Mouse (Mus musculus) kidney, adult 2 months (tissue): Measurements from ENCODE around the gene Ttc41. TPM values are rescaled to one million over a fixed set of nuclear protein-coding genes. Genes with fewer than 3 reads are reported as not detected.

Experiments
- DNase-seq: peaks from one replicate; pipeline ENCODE4 v3.0.0; 2021
- H3K27ac ChIP-seq: fragments of 200-500 bp; 2 replicates; pipeline ENCODE4 v1.5.1; 2012; ENCODE audit warnings: low read depth, low read length, control low read depth, inconsistent platforms; ENCODE audit not compliant: insufficient read depth
- H3K27me3 ChIP-seq: fragments of 200-500 bp; replicated peaks from 2 replicates; pipeline ENCODE4 v1.6.1; 2012; ENCODE audit warnings: mild to moderate bottlenecking, moderate library complexity, low read length, inconsistent platforms; ENCODE audit not compliant: control insufficient read depth, insufficient read depth
- H3K36me3 ChIP-seq: fragments of 200-500 bp; 2 replicates; pipeline ENCODE4 v1.6.1; 2012; ENCODE audit warnings: mild to moderate bottlenecking, moderate library complexity, low read length, inconsistent platforms; ENCODE audit not compliant: control insufficient read depth, insufficient read depth
- H3K4me1 ChIP-seq: fragments of 200-500 bp; 2 replicates; pipeline ENCODE4 v1.6.1; 2011; ENCODE audit warnings: low read length; ENCODE audit not compliant: control insufficient read depth, insufficient read depth
- H3K4me3 ChIP-seq: fragments of 200-500 bp; 2 replicates; pipeline ENCODE4 v1.5.1; 2011; ENCODE audit warnings: mild to moderate bottlenecking, low read depth, low read length, control low read depth; ENCODE audit not compliant: insufficient read depth
- CTCF ChIP-seq: fragments of 200-500 bp; conservative IDR thresholded peaks from 2 replicates; pipeline ENCODE4 v1.5.1; 2011; ENCODE audit warnings: low read depth, mild to moderate bottlenecking, control low read depth, low read length, moderate library complexity, mixed read lengths; ENCODE audit not compliant: insufficient read depth, insufficient read length
- POLR2A ChIP-seq: fragments of 200-500 bp; IDR thresholded peaks from one replicate; pipeline ENCODE4 v1.6.1; 2011; ENCODE audit warnings: low read depth, low read length, control low read depth
- WGBS: fragments of 180-500 bp; shearing (Covaris S2); methylation state at CpG from one replicate; pipeline ENCODE4 v1.1.7; 2018; 5-methylcytosine and 5-hydroxymethylcytosine counted together
- polyA plus RNA-seq: library from polyadenylated mRNA; depleted of rRNA; stranded (reverse); fragments of >200 nt; gene quantifications from 2 replicates; pipeline ENCODE4 v1.2.3, GENCODE M21; 2012

The Ttc41 gene
- polyA plus RNA-seq, 1 experiment, result 1.8 TPM

DNA sequence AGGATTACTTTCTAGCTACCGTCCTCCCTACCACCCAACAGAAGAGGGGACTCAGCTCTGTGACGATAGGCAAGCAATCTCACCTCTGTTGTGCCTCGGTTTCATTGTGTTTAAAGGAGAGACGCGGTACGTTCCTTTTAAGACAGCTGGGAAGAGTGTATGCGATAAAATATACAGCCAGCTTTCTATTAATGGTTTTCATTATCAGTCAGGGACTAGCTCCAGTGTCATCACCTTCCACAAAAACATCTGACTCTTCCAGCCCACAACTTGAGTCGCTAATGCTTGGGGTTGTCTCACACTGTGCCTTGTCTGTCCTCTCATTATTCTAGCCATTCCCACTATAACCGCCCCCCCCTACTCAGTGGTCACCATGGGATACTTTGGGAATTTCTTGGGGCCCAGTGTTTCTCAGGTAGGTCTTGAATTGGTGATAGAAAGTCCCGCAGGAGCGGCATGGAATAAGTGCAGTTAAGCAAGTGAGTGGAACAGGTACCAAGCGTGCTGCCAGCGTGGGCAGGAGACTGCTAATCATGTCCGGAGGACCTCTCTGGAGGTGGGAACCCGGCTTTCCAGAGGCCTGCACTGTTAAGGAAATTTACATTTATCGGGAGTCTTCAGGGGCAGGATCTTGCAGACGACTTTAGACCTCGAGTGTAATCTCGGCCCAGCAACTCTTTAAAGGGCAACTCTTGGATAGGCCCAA is 72.2 kb downstream of the Ttc41 start:
- Histone ChIP-seq H3K27me3 (no peaks in the 10 kb centered on the region), H3K27ac (peak overlapping the region; percentile 76), H3K36me3 (no peaks in the 10 kb centered on the region), H3K4me3 (peak overlapping the region; percentile 65), H3K4me1 (peaks cover 18% of the 10 kb centered on the region)
- WGBS, result 54% methylated on average over 19 of the region's 19 CpGs
- DNase-seq, result no peak
- no peak for TF ChIP-seq POLR2A

DNA sequence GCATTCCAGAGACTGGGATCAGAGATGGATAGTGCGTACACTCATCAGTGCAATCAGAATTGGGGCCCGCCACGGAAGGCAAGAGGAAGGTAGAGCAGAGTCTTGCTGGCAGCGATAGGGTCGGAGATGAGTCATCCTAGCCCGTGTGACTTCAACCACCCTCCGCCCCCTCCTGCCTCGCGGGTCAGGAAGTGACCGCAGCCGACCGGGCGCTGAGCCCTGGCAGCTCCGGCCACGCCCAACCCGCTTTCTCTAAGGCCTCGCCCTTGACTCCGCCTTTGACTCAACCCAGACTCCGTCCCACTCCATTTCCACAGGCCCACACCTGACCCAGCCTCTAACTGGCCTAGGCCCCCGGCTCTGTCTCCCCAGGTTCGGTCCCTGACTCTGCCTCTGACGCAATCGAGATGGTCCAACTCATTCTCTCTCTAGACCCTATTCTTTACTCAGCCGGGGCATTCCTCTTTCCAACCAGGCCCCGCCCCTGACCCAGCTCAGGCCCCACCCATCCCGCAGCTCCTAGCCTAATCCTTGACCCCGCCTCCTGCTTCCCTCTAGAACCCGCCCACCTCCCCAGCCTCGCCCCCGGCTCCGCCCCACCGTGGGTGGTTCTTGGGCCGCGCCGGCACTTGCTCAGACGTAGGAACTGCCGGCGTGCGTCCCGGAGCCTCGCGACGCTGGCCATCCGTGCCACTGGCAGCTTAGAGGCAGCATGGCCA is 72.9 kb downstream of the Ttc41 start, which contains the start of gene Nt5dc3:
TSS of gene Nt5dc3 (plus strand) at position 608 of the 719 bp plus-strand sequence.
- H3K36me3 ChIP-seq, result no peaks in the 10 kb centered on the region
- peaks cover 18% of the 10 kb centered on the region for H3K4me1 ChIP-seq
- peak within 1 kb of the TSS; percentile 70 for H3K4me3 ChIP-seq
- peak within 1 kb of the TSS; percentile 84 for H3K27ac ChIP-seq
- no peak for TF ChIP-seq CTCF
- peak; percentile 90 for TF ChIP-seq POLR2A
- peak; percentile 99 for DNase-seq
- H3K27me3 ChIP-seq, result no peaks in the 10 kb centered on the region
- 1% methylated on average over 43 of the region's 44 CpGs for WGBS

DNA sequence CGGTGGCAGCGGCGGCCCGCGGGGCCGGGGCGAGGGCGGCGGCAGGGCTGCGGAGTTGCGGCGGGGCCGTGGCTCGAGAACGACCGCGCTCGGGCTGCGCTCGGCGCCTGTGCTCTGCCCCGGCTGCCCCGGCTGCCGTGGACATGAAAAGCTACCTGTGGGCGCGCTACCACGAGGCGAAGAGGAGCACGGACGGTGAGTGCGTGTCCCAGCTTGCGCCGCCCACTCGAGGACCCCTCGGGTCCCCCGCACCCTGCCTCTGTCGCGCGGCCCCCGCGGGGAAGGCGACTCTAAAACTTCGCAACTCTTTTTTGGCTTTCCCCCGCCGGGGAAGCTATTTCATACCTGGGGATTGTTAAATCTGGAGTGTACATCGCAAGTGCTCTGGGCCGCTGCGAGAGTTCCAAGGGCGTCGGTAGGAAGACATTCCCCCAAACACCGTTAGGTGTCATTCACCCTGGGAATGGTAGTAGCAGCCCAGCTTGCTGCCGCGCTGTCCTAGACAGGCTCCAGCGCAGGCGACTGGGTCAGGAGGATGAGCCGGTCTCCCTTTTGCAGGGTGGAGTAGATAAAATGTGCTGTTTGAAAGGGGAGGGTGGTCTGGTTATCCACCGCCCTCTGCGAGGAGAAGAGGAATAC is 73.6 kb downstream of the Ttc41 start:
- under 1% methylated on average over 58 of the region's 58 CpGs for WGBS
- Histone ChIP-seq H3K4me3 (peak overlapping the region; percentile 70), H3K4me1 (peaks cover 18% of the 10 kb centered on the region), H3K27me3 (no peaks in the 10 kb centered on the region), H3K27ac (no peak overlapping the region), H3K36me3 (no peaks in the 10 kb centered on the region)
- peak; percentile 37 for DNase-seq
- TF ChIP-seq CTCF (no peak), POLR2A (no peak)

DNA sequence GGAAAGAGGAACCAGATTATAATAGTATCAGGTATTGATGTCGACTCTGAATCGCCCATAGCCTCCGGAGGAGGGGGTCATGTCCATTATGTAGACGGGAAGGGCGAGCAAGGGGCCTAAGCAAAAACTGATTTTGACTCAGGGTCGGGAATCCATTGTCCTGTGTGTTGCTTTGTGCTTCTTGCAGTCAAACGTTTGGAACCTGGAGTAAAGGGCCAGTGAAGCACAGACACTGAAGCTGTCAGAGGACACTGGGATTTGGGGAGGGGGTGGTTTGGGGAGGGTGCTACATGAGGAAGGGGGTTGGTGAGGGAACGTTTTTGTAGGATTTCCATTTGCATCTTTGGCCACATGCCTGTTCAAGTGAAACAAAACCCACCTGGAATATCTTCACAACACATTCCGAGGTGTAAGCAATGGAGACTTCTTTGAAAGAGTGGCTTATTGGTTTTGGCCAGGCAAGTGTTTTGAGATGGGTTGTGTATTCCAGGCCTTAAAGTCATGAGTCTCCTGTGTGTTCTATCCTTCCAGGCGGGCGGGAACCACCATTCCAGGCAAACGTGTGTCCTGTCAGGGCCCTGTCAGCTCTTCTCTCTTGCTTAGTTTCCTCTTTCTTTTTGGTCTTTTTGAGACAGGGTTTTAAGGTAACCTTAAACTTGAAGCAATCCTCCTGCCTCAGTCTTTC is 74.3 kb downstream of the Ttc41 start:
- Histone ChIP-seq H3K4me3 (peak overlapping the region; percentile 70), H3K27me3 (no peaks in the 10 kb centered on the region), H3K4me1 (peaks cover 18% of the 10 kb centered on the region), H3K36me3 (no peaks in the 10 kb centered on the region), H3K27ac (no peak overlapping the region)
- 40% methylated on average over 12 of the region's 12 CpGs for WGBS
- TF ChIP-seq POLR2A (no peak), CTCF (no peak)
- no peak for DNase-seq

DNA sequence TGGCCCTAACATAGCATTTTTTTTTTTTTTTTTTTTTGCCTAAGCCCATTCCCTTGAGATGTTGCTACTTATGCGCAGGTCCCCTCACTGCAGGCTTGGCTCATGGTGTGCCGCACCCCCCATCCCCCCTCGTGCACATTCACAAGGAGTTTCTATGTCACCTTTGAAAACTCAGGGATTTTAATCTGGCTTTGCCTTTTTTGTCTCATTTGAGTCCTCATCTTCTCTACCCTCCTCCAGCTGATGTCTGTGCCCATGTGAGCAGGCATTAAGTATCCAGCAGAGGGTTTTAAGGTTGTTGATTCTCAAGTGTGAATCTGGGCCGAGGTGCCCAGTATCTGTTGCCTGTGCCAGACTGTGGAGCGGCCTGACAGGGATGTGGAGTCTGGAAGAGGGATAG is 76.0 kb downstream of the Ttc41 start:
- Histone ChIP-seq H3K4me3 (no peak overlapping the region), H3K36me3 (no peaks in the 10 kb centered on the region), H3K4me1 (peaks cover 18% of the 10 kb centered on the region), H3K27ac (no peak overlapping the region), H3K27me3 (no peaks in the 10 kb centered on the region)
- 82% methylated on average over 5 of the region's 5 CpGs for WGBS
- no peak for DNase-seq
- TF ChIP-seq POLR2A, result no peak

DNA sequence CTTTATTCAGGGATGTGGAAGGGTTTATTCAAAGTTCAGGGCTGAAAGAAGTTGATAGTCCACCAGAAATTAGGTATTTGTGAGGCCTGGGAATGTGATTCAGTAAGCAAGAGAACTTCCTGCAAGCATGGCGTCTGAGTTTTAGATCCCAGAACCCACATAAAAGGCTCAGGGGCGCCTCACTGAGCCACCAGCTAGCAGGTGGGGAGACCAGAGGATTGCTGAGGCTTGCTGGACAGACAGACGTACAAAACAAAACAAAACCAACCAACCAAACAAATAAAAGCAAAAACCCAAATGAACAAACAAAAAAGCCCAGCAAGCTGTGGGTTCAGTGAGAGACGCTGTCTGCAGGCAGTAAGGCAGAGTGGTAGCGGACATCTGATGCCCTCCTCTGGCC is 77.0 kb downstream of the Ttc41 start:
- TF ChIP-seq CTCF (no peak), POLR2A (no peak)
- DNase-seq, result no peak
- Histone ChIP-seq H3K27ac (no peak overlapping the region), H3K4me3 (no peak overlapping the region), H3K36me3 (no peaks in the 10 kb centered on the region), H3K4me1 (peaks cover 15% of the 10 kb centered on the region), H3K27me3 (no peaks in the 10 kb centered on the region)
- 79% methylated on average over 5 of the region's 5 CpGs for WGBS

DNA sequence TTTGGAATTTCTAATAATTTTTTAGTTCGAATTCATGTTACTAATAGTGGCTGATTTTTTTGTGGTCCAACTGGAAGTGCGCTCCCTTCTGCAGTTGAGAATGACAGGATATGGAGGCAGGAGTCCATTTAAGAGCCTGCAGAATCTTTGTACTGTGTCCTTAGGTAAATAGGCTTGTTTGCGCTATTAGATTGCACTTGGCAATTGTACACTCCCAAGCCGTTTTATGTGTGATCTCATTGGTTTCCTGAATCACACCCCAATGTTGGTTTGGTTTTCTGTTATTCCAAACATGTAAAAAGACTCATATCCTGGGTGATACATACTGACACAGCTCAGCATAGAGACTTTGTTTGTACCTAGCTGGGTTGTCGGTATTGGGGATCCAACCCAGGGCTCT is 78.0 kb downstream of the Ttc41 start:
- DNase-seq, result no peak
- Histone ChIP-seq H3K27ac (no peak overlapping the region), H3K36me3 (no peaks in the 10 kb centered on the region), H3K4me1 (peaks cover 9% of the 10 kb centered on the region), H3K27me3 (no peaks in the 10 kb centered on the region), H3K4me3 (no peak overlapping the region)
- WGBS, result 81% methylated on average over 5 of the region's 5 CpGs
- TF ChIP-seq CTCF (no peak), POLR2A (no peak)
